Mouse (Mus musculus): ENCODE measurements around the gene Ckb. TPM values are rescaled to one million over a fixed set of nuclear protein-coding genes. Genes with fewer than 3 reads are reported as not detected.
A peak's percentile ranks its signal among the peaks of the same experiment; 100 is the strongest.
"Not testable (repeated sequence)": the region's sequence is repeated elsewhere in the genome, so short reads cannot be mapped to it uniquely, and the experiment has no call there.

Ckb gene
- polyA plus RNA-seq (2012; rRNA removed): 2,258 and 2,468 TPM in 2 replicates

GRCm38 (mm10) chr12:111672176-111672575 is at the start of gene Ckb:
Gene Ckb, minus strand, starts transcription at chr12:111672338.
- DNase-seq (ENCODE audit: low spot score): peak; percentile 63

- DNase-seq (ENCODE audit: low spot score): no peak
These were observed 48.1 kb upstream of the Ckb start for GRCm38 (mm10) chr12:111720222-111720621.

- DNase-seq (ENCODE audit: low spot score): no peak
These were observed 46.5 kb upstream of the Ckb start for GRCm38 (mm10) chr12:111718656-111719055.

GRCm38 (mm10) chr12:111716505-111716904 is 44.4 kb upstream of the Ckb start:
- no peak for DNase-seq (ENCODE audit: low spot score)

GRCm38 (mm10) chr12:111713880-111714279 is 41.7 kb upstream of the Ckb start:
- DNase-seq (ENCODE audit: low spot score): not testable (repeated sequence)

- peak; percentile 88 for DNase-seq (ENCODE audit: low spot score)
These were observed 41.0 kb upstream of the Ckb start, which contains the start of the genes Bag5 and Apopt1 for GRCm38 (mm10) chr12:111713004-111713651. Gene Bag5, minus strand, starts transcription at chr12:111713257. Gene Apopt1, plus strand, starts transcription at chr12:111713261.

GRCm38 (mm10) chr12:111712476-111712875 is 40.3 kb upstream of the Ckb start:
- no peak for DNase-seq (ENCODE audit: low spot score)

GRCm38 (mm10) chr12:111710091-111710490 is 38.0 kb upstream of the Ckb start:
- no peak for DNase-seq (ENCODE audit: low spot score)

- no peak for DNase-seq (ENCODE audit: low spot score)
These were observed 36.0 kb upstream of the Ckb start for GRCm38 (mm10) chr12:111708181-111708580.

GRCm38 (mm10) chr12:111705186-111705973 is 33.2 kb upstream of the Ckb start:
- no peak for DNase-seq (ENCODE audit: low spot score)

GRCm38 (mm10) chr12:111704609-111705008 is 32.5 kb upstream of the Ckb start:
- DNase-seq (ENCODE audit: low spot score): peak; percentile 49

GRCm38 (mm10) chr12:111703301-111703700 is 31.2 kb upstream of the Ckb start:
- no peak for DNase-seq (ENCODE audit: low spot score)

GRCm38 (mm10) chr12:111700920-111701458 is 28.9 kb upstream of the Ckb start:
- DNase-seq (ENCODE audit: low spot score): no peak

GRCm38 (mm10) chr12:111699542-111699941 is 27.4 kb upstream of the Ckb start:
- DNase-seq (ENCODE audit: low spot score): no peak

- DNase-seq (ENCODE audit: low spot score): no peak
These were observed 26.3 kb upstream of the Ckb start for GRCm38 (mm10) chr12:111698346-111698913.

GRCm38 (mm10) chr12:111697708-111698107 is 25.6 kb upstream of the Ckb start:
- DNase-seq (ENCODE audit: low spot score): no peak

GRCm38 (mm10) chr12:111696239-111696638 is 24.1 kb upstream of the Ckb start:
- DNase-seq (ENCODE audit: low spot score): no peak

- no peak for DNase-seq (ENCODE audit: low spot score)
These were observed 23.0 kb upstream of the Ckb start for GRCm38 (mm10) chr12:111694880-111695804.

- no peak for DNase-seq (ENCODE audit: low spot score)
These were observed 22.2 kb upstream of the Ckb start for GRCm38 (mm10) chr12:111694271-111694781.

- no peak for DNase-seq (ENCODE audit: low spot score)
These were observed 21.5 kb upstream of the Ckb start for GRCm38 (mm10) chr12:111693341-111694270.
